Mouse (Mus musculus): ENCODE data around the gene Mov10l1. TPM values are rescaled to one million over a fixed set of nuclear protein-coding genes. Genes with fewer than 3 reads are reported as not detected.

Mov10l1 gene
- total and polyA plus RNA-seq, 2 experiments from 2014 or later: 0.22 TPM; not detected in 1

GRCm38 (mm10) chr15:89083906-89084305, 101.2 kb downstream of the Mov10l1 start:
- H3K4me2 ChIP-seq (ENCODE audit: low read depth, low read length, poor library complexity, severe bottlenecking): no peak overlapping the region
- H3K9ac ChIP-seq (replicated peaks; ENCODE audit: low read length, poor library complexity, severe bottlenecking): no peak overlapping the region
- no peaks in the 10 kb centered on the region for H3K27me3 ChIP-seq (ENCODE audit: insufficient read depth, low read length)
- H3K4me1 ChIP-seq (ENCODE audit: insufficient read depth, low read length): peaks cover 4% of the 10 kb centered on the region; the same call in 1 of the 2 replicates
- H3K36me3 ChIP-seq (ENCODE audit: insufficient read depth, low read length): peaks cover 56% of the 10 kb centered on the region
- no peaks in the 10 kb centered on the region for H3K9me3 ChIP-seq (ENCODE audit: low read length)
- H3K27ac ChIP-seq (ENCODE audit: low read depth, low read length): no peak overlapping the region
- DNase-seq (ENCODE audit: low spot score) (no peak), ATAC-seq (ENCODE audit: low FRiP score) (no peak)
- no peak overlapping the region for H3K4me3 ChIP-seq (ENCODE audit: low read depth, low read length)
- 89% methylated on average over 1 of the region's 1 CpGs for WGBS
- TF ChIP-seq CTCF (IDR thresholded peaks at IDR 0.05): no peak

- ATAC-seq (ENCODE audit: low FRiP score): no peak
- WGBS: 88% methylated on average over 2 of the region's 2 CpGs
- peaks cover 7% of the 10 kb centered on the region; the same call in 1 of the 2 replicates for H3K4me1 ChIP-seq (ENCODE audit: insufficient read depth, low read length)
- H3K4me3 ChIP-seq (ENCODE audit: low read depth, low read length): no peak overlapping the region
- no peak overlapping the region for H3K9ac ChIP-seq (replicated peaks; ENCODE audit: low read length, poor library complexity, severe bottlenecking)
- DNase-seq (ENCODE audit: low spot score): no peak
- H3K27ac ChIP-seq (ENCODE audit: low read depth, low read length): no peak overlapping the region
- H3K4me2 ChIP-seq (ENCODE audit: low read depth, low read length, poor library complexity, severe bottlenecking): no peak overlapping the region
- no peaks in the 10 kb centered on the region for H3K9me3 ChIP-seq (ENCODE audit: low read length)
- peaks cover 56% of the 10 kb centered on the region for H3K36me3 ChIP-seq (ENCODE audit: insufficient read depth, low read length)
- TF ChIP-seq CTCF (IDR thresholded peaks at IDR 0.05): no peak
- no peaks in the 10 kb centered on the region for H3K27me3 ChIP-seq (ENCODE audit: insufficient read depth, low read length)
Observed at GRCm38 (mm10) chr15:89084826-89085225, 102.1 kb downstream of the Mov10l1 start.

- DNase-seq (ENCODE audit: low spot score) (peak; percentile 94), ATAC-seq (ENCODE audit: low FRiP score) (peak; percentile 92)
- peaks cover 14% of the 10 kb centered on the region; the same call in 1 of the 2 replicates for H3K4me1 ChIP-seq (ENCODE audit: insufficient read depth, low read length)
- 3% methylated on average over 25 of the region's 38 CpGs for WGBS
- no peaks in the 10 kb centered on the region for H3K9me3 ChIP-seq (ENCODE audit: low read length)
- peaks cover 46% of the 10 kb centered on the region for H3K36me3 ChIP-seq (ENCODE audit: insufficient read depth, low read length)
- H3K9ac ChIP-seq (replicated peaks; ENCODE audit: low read length, poor library complexity, severe bottlenecking): peak within 1 kb of the TSS; percentile 94
- H3K4me2 ChIP-seq (ENCODE audit: low read depth, low read length, poor library complexity, severe bottlenecking): peak within 1 kb of the TSS; percentile 98
- no peak; the same call in 1 of the 2 replicates for TF ChIP-seq CTCF (IDR thresholded peaks at IDR 0.05)
- H3K27me3 ChIP-seq (ENCODE audit: insufficient read depth, low read length): no peaks in the 10 kb centered on the region
- peak within 1 kb of the TSS; percentile 81 for H3K27ac ChIP-seq (ENCODE audit: low read depth, low read length)
- H3K4me3 ChIP-seq (ENCODE audit: low read depth, low read length): peak within 1 kb of the TSS; percentile 98
Observed at GRCm38 (mm10) chr15:89088607-89089247, 106.0 kb downstream of the Mov10l1 start, which contains the start of gene Selenoo. Gene Selenoo, plus strand, starts transcription at chr15:89089084.

- no peak for TF ChIP-seq CTCF (IDR thresholded peaks at IDR 0.05)
- H3K9me3 ChIP-seq (ENCODE audit: low read length): no peaks in the 10 kb centered on the region
- peaks cover 14% of the 10 kb centered on the region; the same call in 1 of the 2 replicates for H3K4me1 ChIP-seq (ENCODE audit: insufficient read depth, low read length)
- peak overlapping the region; percentile 98 for H3K4me3 ChIP-seq (ENCODE audit: low read depth, low read length)
- peak overlapping the region; percentile 94 for H3K9ac ChIP-seq (replicated peaks; ENCODE audit: low read length, poor library complexity, severe bottlenecking)
- H3K4me2 ChIP-seq (ENCODE audit: low read depth, low read length, poor library complexity, severe bottlenecking): peak overlapping the region; percentile 98
- DNase-seq (ENCODE audit: low spot score) (peak; percentile 19), ATAC-seq (ENCODE audit: low FRiP score) (peak; percentile 44; the same call in 1 of the 2 replicates)
- 3% methylated on average over 68 of the region's 68 CpGs for WGBS
- peak overlapping the region; percentile 81 for H3K27ac ChIP-seq (ENCODE audit: low read depth, low read length)
- H3K27me3 ChIP-seq (ENCODE audit: insufficient read depth, low read length): no peaks in the 10 kb centered on the region
- peaks cover 46% of the 10 kb centered on the region for H3K36me3 ChIP-seq (ENCODE audit: insufficient read depth, low read length)
Observed at GRCm38 (mm10) chr15:89089248-89090051, 106.7 kb downstream of the Mov10l1 start.

- no peak for ATAC-seq (ENCODE audit: low FRiP score)
- peaks cover 14% of the 10 kb centered on the region; the same call in 1 of the 2 replicates for H3K4me1 ChIP-seq (ENCODE audit: insufficient read depth, low read length)
- H3K9ac ChIP-seq (replicated peaks; ENCODE audit: low read length, poor library complexity, severe bottlenecking): no peak overlapping the region
Observed at GRCm38 (mm10) chr15:89090662-89091061, 108.0 kb downstream of the Mov10l1 start.

More at GRCm38 (mm10) chr15:89090662-89091061, 108.0 kb downstream of the Mov10l1 start:
- no peak overlapping the region for H3K4me3 ChIP-seq (ENCODE audit: low read depth, low read length)
- H3K27ac ChIP-seq (ENCODE audit: low read depth, low read length): no peak overlapping the region
- H3K9me3 ChIP-seq (ENCODE audit: low read length): no peaks in the 10 kb centered on the region
- no peak overlapping the region for H3K4me2 ChIP-seq (ENCODE audit: low read depth, low read length, poor library complexity, severe bottlenecking)
- WGBS: 84% methylated on average over 4 of the region's 4 CpGs
- no peaks in the 10 kb centered on the region for H3K27me3 ChIP-seq (ENCODE audit: insufficient read depth, low read length)
- TF ChIP-seq CTCF (IDR thresholded peaks at IDR 0.05): no peak
- peaks cover 47% of the 10 kb centered on the region for H3K36me3 ChIP-seq (ENCODE audit: insufficient read depth, low read length)
- DNase-seq (ENCODE audit: low spot score): no peak

All from midbrain, postnatal 0 days (tissue).